Mouse (Mus musculus) heart, embryonic 16.5 days (tissue): ENCODE data around the gene Rnf213. TPM values are rescaled to one million over a fixed set of nuclear protein-coding genes. Genes with fewer than 3 reads are reported as not detected.

ENCODE experiments used
- ATAC-seq: fragments of 200-750 bp; cut with Nextera tagmentation; replicated peaks from 2 replicates; pipeline ENCODE4 v1.8.0; 2017; ENCODE audit warnings: moderate number of reproducible peaks; ENCODE audit not compliant: insufficient read depth, low FRiP score; ENCODE audit errors: extremely low read depth
- H3K27ac ChIP-seq: fragments of 300-500 bp; sonication (generic); 2 replicates; pipeline ENCODE4 v1.5.1; 2014; ENCODE audit warnings: mild to moderate bottlenecking, low read length, control low read depth, moderate library complexity
- H3K27me3 ChIP-seq: fragments of 300-500 bp; sonication (generic); 2 replicates; pipeline ENCODE4 v1.6.1; 2014; ENCODE audit warnings: low read length, mixed read lengths; ENCODE audit not compliant: control insufficient read depth, insufficient read depth
- H3K36me3 ChIP-seq: fragments of 300-500 bp; sonication (generic); 2 replicates; pipeline ENCODE4 v1.6.1; 2014; ENCODE audit not compliant: control insufficient read depth, insufficient read depth
- H3K4me1 ChIP-seq: fragments of 300-500 bp; sonication (generic); 2 replicates; pipeline ENCODE4 v1.6.1; 2014; ENCODE audit warnings: low read length, mixed read lengths; ENCODE audit not compliant: control insufficient read depth, insufficient read depth
- H3K4me2 ChIP-seq: fragments of 300-500 bp; sonication (generic); 2 replicates; pipeline ENCODE4 v1.6.1; 2014; ENCODE audit warnings: low read depth, mild to moderate bottlenecking, control low read depth, low read length
- H3K4me3 ChIP-seq: fragments of 300-500 bp; sonication (generic); 2 replicates; pipeline ENCODE4 v1.5.1; 2014; ENCODE audit warnings: mild to moderate bottlenecking, control low read depth, low read length
- H3K9ac ChIP-seq: fragments of 300-500 bp; sonication (generic); 2 replicates; pipeline ENCODE4 v1.6.1; 2014; ENCODE audit warnings: low read length, control low read depth
- H3K9me3 ChIP-seq: fragments of 300-500 bp; sonication (generic); replicated peaks from 2 replicates; pipeline ENCODE4 v1.6.1; 2016; ENCODE audit warnings: low read length; ENCODE audit not compliant: control insufficient read depth
- WGBS: fragments of 180-500 bp; shearing (Covaris S2); extraction: QIAGEN DNeasy Blood & Tissue Kit; methylation state at CpG from one replicate; pipeline ENCODE4 v1.1.7; 2014; 5-methylcytosine and 5-hydroxymethylcytosine counted together
- polyA plus RNA-seq: library from polyadenylated mRNA; unstranded; fragments of >200 nt; fragmentation: Nextera tagmentation; extraction: Ambion mirVana; gene quantifications from 2 replicates; pipeline ENCODE4 v1.2.1, GENCODE M21; 2015

Gene Rnf213
- polyA plus RNA-seq, 1 experiment from 2014 or later: 7.6 TPM

- WGBS: 75% methylated on average over 4 of the region's 4 CpGs
- Histone ChIP-seq H3K27me3 (no peaks in the 10 kb centered on the region), H3K4me1 (peaks cover 1% of the 10 kb centered on the region), H3K9me3 (no peaks in the 10 kb centered on the region), H3K9ac (no peak overlapping the region), H3K36me3 (peaks cover 12% of the 10 kb centered on the region), H3K4me2 (no peak overlapping the region), H3K4me3 (no peak overlapping the region), H3K27ac (no peak overlapping the region)
- no peak for ATAC-seq
These were observed 104.6 kb downstream of the Rnf213 start for GRCm38 (mm10) chr11:119497451-119497850.

- no peak overlapping the region for H3K4me2 ChIP-seq
- no peak overlapping the region for H3K27ac ChIP-seq
- no peak overlapping the region for H3K9ac ChIP-seq
- H3K9me3 ChIP-seq: no peaks in the 10 kb centered on the region
- H3K4me1 ChIP-seq: no peaks in the 10 kb centered on the region
- H3K4me3 ChIP-seq: no peak overlapping the region
- no peaks in the 10 kb centered on the region for H3K27me3 ChIP-seq
- H3K36me3 ChIP-seq: peaks cover 14% of the 10 kb centered on the region
- WGBS: 89% methylated on average over 4 of the region's 4 CpGs
- ATAC-seq: no peak
These were observed 106.4 kb downstream of the Rnf213 start for GRCm38 (mm10) chr11:119499297-119499696.

GRCm38 (mm10) chr11:119500011-119500410 lies 107.1 kb downstream of the Rnf213 start:
- no peak overlapping the region for H3K9ac ChIP-seq
- H3K4me3 ChIP-seq: no peak overlapping the region
- H3K4me2 ChIP-seq: no peak overlapping the region
- H3K4me1 ChIP-seq: no peaks in the 10 kb centered on the region
- peaks cover 14% of the 10 kb centered on the region for H3K36me3 ChIP-seq
- no peak overlapping the region for H3K27ac ChIP-seq
- no peaks in the 10 kb centered on the region for H3K27me3 ChIP-seq
- ATAC-seq: no peak
- H3K9me3 ChIP-seq: no peaks in the 10 kb centered on the region
- WGBS: 74% methylated on average over 2 of the region's 2 CpGs

- no peaks in the 10 kb centered on the region for H3K27me3 ChIP-seq
- H3K36me3 ChIP-seq: peaks cover 27% of the 10 kb centered on the region
- H3K9me3 ChIP-seq: no peaks in the 10 kb centered on the region
- H3K4me1 ChIP-seq: no peaks in the 10 kb centered on the region
- no peak overlapping the region for H3K27ac ChIP-seq
- no peak overlapping the region for H3K9ac ChIP-seq
- no peak overlapping the region for H3K4me3 ChIP-seq
- no peak for ATAC-seq
- H3K4me2 ChIP-seq: no peak overlapping the region
These were observed 110.8 kb downstream of the Rnf213 start for GRCm38 (mm10) chr11:119503675-119504074.

- no peak overlapping the region for H3K4me3 ChIP-seq
- H3K27me3 ChIP-seq: no peaks in the 10 kb centered on the region
- no peak overlapping the region for H3K9ac ChIP-seq
- no peaks in the 10 kb centered on the region for H3K9me3 ChIP-seq
- H3K36me3 ChIP-seq: peaks cover 25% of the 10 kb centered on the region
- no peak overlapping the region for H3K4me2 ChIP-seq
- WGBS: 77% methylated on average over 4 of the region's 4 CpGs
- H3K27ac ChIP-seq: no peak overlapping the region
- ATAC-seq: no peak
- H3K4me1 ChIP-seq: no peaks in the 10 kb centered on the region
These were observed 113.5 kb downstream of the Rnf213 start for GRCm38 (mm10) chr11:119506386-119506785.

GRCm38 (mm10) chr11:119507772-119508171 lies 114.9 kb downstream of the Rnf213 start:
- ATAC-seq: no peak
- Histone ChIP-seq H3K4me1 (no peaks in the 10 kb centered on the region), H3K36me3 (peaks cover 13% of the 10 kb centered on the region), H3K9ac (no peak overlapping the region), H3K27me3 (no peaks in the 10 kb centered on the region; the same call in 1 of the 2 replicates), H3K4me3 (no peak overlapping the region), H3K9me3 (no peaks in the 10 kb centered on the region), H3K4me2 (no peak overlapping the region), H3K27ac (no peak overlapping the region)
- 85% methylated on average over 8 of the region's 8 CpGs for WGBS

GRCm38 (mm10) chr11:119509165-119509776 lies 116.4 kb downstream of the Rnf213 start:
- no peak overlapping the region for H3K9ac ChIP-seq
- H3K36me3 ChIP-seq: peaks cover 13% of the 10 kb centered on the region
- H3K4me1 ChIP-seq: no peaks in the 10 kb centered on the region
- WGBS: 78% methylated on average over 5 of the region's 5 CpGs
- H3K27ac ChIP-seq: no peak overlapping the region
- H3K27me3 ChIP-seq: peaks cover 6% of the 10 kb centered on the region
- no peak for ATAC-seq
- no peaks in the 10 kb centered on the region for H3K9me3 ChIP-seq
- no peak overlapping the region for H3K4me3 ChIP-seq
- no peak overlapping the region for H3K4me2 ChIP-seq

GRCm38 (mm10) chr11:119513038-119513659 lies 120.2 kb downstream of the Rnf213 start:
- no peak overlapping the region for H3K4me3 ChIP-seq
- H3K9ac ChIP-seq: no peak overlapping the region
- no peaks in the 10 kb centered on the region for H3K9me3 ChIP-seq
- no peak for ATAC-seq
- H3K36me3 ChIP-seq: peaks cover 3% of the 10 kb centered on the region; the same call in 1 of the 2 replicates
- 39% methylated on average over 9 of the region's 9 CpGs for WGBS
- no peak overlapping the region for H3K4me2 ChIP-seq
- no peak overlapping the region for H3K27ac ChIP-seq
- no peaks in the 10 kb centered on the region for H3K4me1 ChIP-seq
- peaks cover 24% of the 10 kb centered on the region for H3K27me3 ChIP-seq

GRCm38 (mm10) chr11:119514108-119514860 lies 121.4 kb downstream of the Rnf213 start:
- Histone ChIP-seq H3K4me1 (no peaks in the 10 kb centered on the region), H3K27me3 (peaks cover 24% of the 10 kb centered on the region), H3K9ac (no peak overlapping the region), H3K9me3 (no peaks in the 10 kb centered on the region), H3K27ac (no peak overlapping the region), H3K4me2 (no peak overlapping the region; the same call in 1 of the 2 replicates), H3K36me3 (no peaks in the 10 kb centered on the region), H3K4me3 (no peak overlapping the region)
- WGBS: 46% methylated on average over 16 of the region's 16 CpGs
- no peak for ATAC-seq
